Mouse (Mus musculus) MEL (cell line): ENCODE results near the gene Alg10b.

Experiments used
- CHD1 ChIP-seq: IDR thresholded peaks from 2 replicates; pipeline ENCODE4 v1.6.1; 2012; ENCODE audit warnings: low read depth, mild to moderate bottlenecking, inconsistent platforms, low read length, improper control_type of control experiment
- CTCF ChIP-seq, 3 experiments: IDR thresholded peaks in 2 of 3; conservative IDR thresholded peaks in 1 of 3; 2 replicates each; pipeline ENCODE4 v1.5.1; 2011 to 2012; ENCODE audit warnings: low read length in 3 of 3, low read depth in 2 of 3, mild to moderate bottlenecking in 2 of 3, improper control_type of control experiment in 1 of 3, inconsistent platforms in 1 of 3, mixed read lengths in 1 of 3, moderate library complexity in 1 of 3; ENCODE audit not compliant: control insufficient read depth in 1 of 3, insufficient read depth in 1 of 3, poor library complexity in 1 of 3, severe bottlenecking in 1 of 3
- GABPA ChIP-seq: IDR thresholded peaks from 2 replicates; pipeline ENCODE4 v1.6.1; 2012; ENCODE audit warnings: low read depth, mild to moderate bottlenecking, inconsistent platforms, low read length, improper control_type of control experiment, moderate library complexity
- GATA1 ChIP-seq: IDR thresholded peaks from 2 replicates; pipeline ENCODE4 v1.6.1; 2011; ENCODE audit warnings: low read depth, low read length, improper control_type of control experiment
- MAX ChIP-seq: IDR thresholded peaks from 2 replicates; pipeline ENCODE4 v1.6.1; 2011; ENCODE audit warnings: low read length, improper control_type of control experiment
- MXI1 ChIP-seq: IDR thresholded peaks from 2 replicates; pipeline ENCODE4 v1.6.1; 2011; ENCODE audit warnings: mild to moderate bottlenecking, low read depth, low read length, improper control_type of control experiment
- POLR2A ChIP-seq, 2 experiments: IDR thresholded peaks; 2 replicates each; pipeline ENCODE4 v1.6.1; 2011 to 2012; ENCODE audit warnings: low read length in 2 of 2, mild to moderate bottlenecking in 2 of 2, control low read depth in 1 of 2, improper control_type of control experiment in 1 of 2, low read depth in 1 of 2, moderate library complexity in 1 of 2; ENCODE audit not compliant: control insufficient read depth in 1 of 2, insufficient read depth in 1 of 2, poor library complexity in 1 of 2
- RAD21 ChIP-seq: IDR thresholded peaks from 2 replicates; pipeline ENCODE4 v1.6.1; 2011; ENCODE audit warnings: mild to moderate bottlenecking, low read depth, low read length, improper control_type of control experiment
- USF2 ChIP-seq, 2 experiments: IDR thresholded peaks; 2 replicates each; pipeline ENCODE4 v1.6.1; 2011 to 2012; ENCODE audit warnings: improper control_type of control experiment in 2 of 2, low read length in 2 of 2, borderline replicate concordance in 1 of 2, inconsistent platforms in 1 of 2, low read depth in 1 of 2, mild to moderate bottlenecking in 1 of 2; ENCODE audit not compliant: insufficient read depth in 1 of 2
- ZNF384 ChIP-seq: IDR thresholded peaks from 2 replicates; pipeline ENCODE4 v1.6.1; 2012; ENCODE audit warnings: low read depth, mild to moderate bottlenecking, inconsistent platforms, low read length, improper control_type of control experiment

GRCm38 (mm10) chr15:90223969-90224750 is at the start of gene Alg10b:
- TF ChIP-seq POLR2A (IDR thresholded peaks at IDR 0.05; ENCODE audit: control insufficient read depth in 1 of 2, insufficient read depth in 1 of 2, low read depth in 1 of 2, low read length in 2 of 2, poor library complexity in 1 of 2) = peak; percentile 55 to 96; a peak in 3 of 4 replicates
- TF ChIP-seq MXI1 = peak; percentile 20; the same call in 1 of the 2 replicates
- TF ChIP-seq ZNF384 = no peak
- no peak for TF ChIP-seq CHD1
- no peak for TF ChIP-seq RAD21
- no peak for TF ChIP-seq USF2 (IDR thresholded peaks at IDR 0.05; ENCODE audit: borderline replicate concordance in 1 of 2, insufficient read depth in 1 of 2, low read depth in 1 of 2, low read length in 2 of 2)
- TF ChIP-seq CTCF (IDR thresholded peaks at IDR 0.05 in 2 of 3, conservative IDR thresholded peaks at IDR 0.05 in 1 of 3; ENCODE audit: control insufficient read depth in 1 of 3, insufficient read depth in 1 of 3, low read depth in 2 of 3, low read length in 3 of 3, poor library complexity in 1 of 3, severe bottlenecking in 1 of 3) = no peak
- TF ChIP-seq GABPA = no peak
- TF ChIP-seq GATA1 = no peak
- no peak; the same call in 1 of the 2 replicates for TF ChIP-seq MAX
